Mouse (Mus musculus): ENCODE measurements around the gene Galnt18.

Galnt18 gene

GRCm38 (mm10) chr7:111603186-111603585, 176.6 kb downstream of the Galnt18 start:
- in situ Hi-C loops (cut with MboI; ENCODE audit: low pct_unique_long_range_greater_than_20kb in 1 of 2, low sequenced_read_pairs in 2 of 2, unreplicated experiment in 1 of 2): no loop called here

GRCm38 (mm10) chr7:111601339-111602067, 178.3 kb downstream of the Galnt18 start:
- in situ Hi-C loops (cut with MboI; ENCODE audit: low pct_unique_long_range_greater_than_20kb in 1 of 2, low sequenced_read_pairs in 2 of 2, unreplicated experiment in 1 of 2): no loop called here

GRCm38 (mm10) chr7:111600756-111601155, 179.0 kb downstream of the Galnt18 start:
- in situ Hi-C loops (cut with MboI; ENCODE audit: low pct_unique_long_range_greater_than_20kb in 1 of 2, low sequenced_read_pairs in 2 of 2, unreplicated experiment in 1 of 2): no loop called here

- in situ Hi-C loops (cut with MboI; ENCODE audit: low pct_unique_long_range_greater_than_20kb in 1 of 2, low sequenced_read_pairs in 2 of 2, unreplicated experiment in 1 of 2): no loop called here
Measured at GRCm38 (mm10) chr7:111593680-111594079, 186.1 kb downstream of the Galnt18 start.

- in situ Hi-C loops (cut with MboI; ENCODE audit: low pct_unique_long_range_greater_than_20kb in 1 of 2, low sequenced_read_pairs in 2 of 2, unreplicated experiment in 1 of 2): no loop called here
Measured at GRCm38 (mm10) chr7:111589506-111590125, 190.2 kb downstream of the Galnt18 start.

- in situ Hi-C loops (cut with MboI; ENCODE audit: low pct_unique_long_range_greater_than_20kb in 1 of 2, low sequenced_read_pairs in 2 of 2, unreplicated experiment in 1 of 2): no loop called here
Measured at GRCm38 (mm10) chr7:111588291-111588781, 191.4 kb downstream of the Galnt18 start.

- in situ Hi-C loops (cut with MboI; ENCODE audit: low pct_unique_long_range_greater_than_20kb in 1 of 2, low sequenced_read_pairs in 2 of 2, unreplicated experiment in 1 of 2): no loop called here
Measured at GRCm38 (mm10) chr7:111580547-111580946, 199.2 kb downstream of the Galnt18 start.

- in situ Hi-C loops (cut with MboI; ENCODE audit: low pct_unique_long_range_greater_than_20kb in 1 of 2, low sequenced_read_pairs in 2 of 2, unreplicated experiment in 1 of 2): no loop called here
Measured at GRCm38 (mm10) chr7:111575096-111575495, 204.7 kb downstream of the Galnt18 start.

GRCm38 (mm10) chr7:111572336-111572735, 207.4 kb downstream of the Galnt18 start:
- in situ Hi-C loops (cut with MboI; ENCODE audit: low pct_unique_long_range_greater_than_20kb in 1 of 2, low sequenced_read_pairs in 2 of 2, unreplicated experiment in 1 of 2): no loop called here

GRCm38 (mm10) chr7:111566838-111567237, 212.9 kb downstream of the Galnt18 start:
- in situ Hi-C loops (cut with MboI; ENCODE audit: low pct_unique_long_range_greater_than_20kb in 1 of 2, low sequenced_read_pairs in 2 of 2, unreplicated experiment in 1 of 2): no loop called here

GRCm38 (mm10) chr7:111563316-111564110, 216.3 kb downstream of the Galnt18 start:
- in situ Hi-C loops (cut with MboI; ENCODE audit: low pct_unique_long_range_greater_than_20kb in 1 of 2, low sequenced_read_pairs in 2 of 2, unreplicated experiment in 1 of 2): no loop called here

- in situ Hi-C loops (cut with MboI; ENCODE audit: low pct_unique_long_range_greater_than_20kb in 1 of 2, low sequenced_read_pairs in 2 of 2, unreplicated experiment in 1 of 2): no loop called here
Measured at GRCm38 (mm10) chr7:111560097-111560496, 219.7 kb downstream of the Galnt18 start.

GRCm38 (mm10) chr7:111559011-111559410, 220.8 kb downstream of the Galnt18 start:
- in situ Hi-C loops (cut with MboI; ENCODE audit: low pct_unique_long_range_greater_than_20kb in 1 of 2, low sequenced_read_pairs in 2 of 2, unreplicated experiment in 1 of 2): no loop called here

- in situ Hi-C loops (cut with MboI; ENCODE audit: low pct_unique_long_range_greater_than_20kb in 1 of 2, low sequenced_read_pairs in 2 of 2, unreplicated experiment in 1 of 2): no loop called here
Measured at GRCm38 (mm10) chr7:111550987-111551386, 228.8 kb downstream of the Galnt18 start.

GRCm38 (mm10) chr7:111547069-111547468, 232.7 kb downstream of the Galnt18 start:
- in situ Hi-C loops (cut with MboI; ENCODE audit: low pct_unique_long_range_greater_than_20kb in 1 of 2, low sequenced_read_pairs in 2 of 2, unreplicated experiment in 1 of 2): no loop called here

GRCm38 (mm10) chr7:111545614-111546013, 234.2 kb downstream of the Galnt18 start:
- in situ Hi-C loops (cut with MboI; ENCODE audit: low pct_unique_long_range_greater_than_20kb in 1 of 2, low sequenced_read_pairs in 2 of 2, unreplicated experiment in 1 of 2): no loop called here

GRCm38 (mm10) chr7:111537946-111538345, 241.8 kb downstream of the Galnt18 start:
- in situ Hi-C loops (cut with MboI; ENCODE audit: low pct_unique_long_range_greater_than_20kb in 1 of 2, low sequenced_read_pairs in 2 of 2, unreplicated experiment in 1 of 2): no loop called here

- in situ Hi-C loops (cut with MboI; ENCODE audit: low pct_unique_long_range_greater_than_20kb in 1 of 2, low sequenced_read_pairs in 2 of 2, unreplicated experiment in 1 of 2): no loop called here
Measured at GRCm38 (mm10) chr7:111534826-111535405, 244.9 kb downstream of the Galnt18 start.

All from mouse embryonic stem cell (cell line).